Mouse (Mus musculus): Measurements from ENCODE around the gene Skap2. TPM values are rescaled to one million over a fixed set of nuclear protein-coding genes. Genes with fewer than 3 reads are reported as not detected.

Gene Skap2
- polyA plus RNA-seq, 1 experiment from 2014 or later, result 5.8 TPM

DNA sequence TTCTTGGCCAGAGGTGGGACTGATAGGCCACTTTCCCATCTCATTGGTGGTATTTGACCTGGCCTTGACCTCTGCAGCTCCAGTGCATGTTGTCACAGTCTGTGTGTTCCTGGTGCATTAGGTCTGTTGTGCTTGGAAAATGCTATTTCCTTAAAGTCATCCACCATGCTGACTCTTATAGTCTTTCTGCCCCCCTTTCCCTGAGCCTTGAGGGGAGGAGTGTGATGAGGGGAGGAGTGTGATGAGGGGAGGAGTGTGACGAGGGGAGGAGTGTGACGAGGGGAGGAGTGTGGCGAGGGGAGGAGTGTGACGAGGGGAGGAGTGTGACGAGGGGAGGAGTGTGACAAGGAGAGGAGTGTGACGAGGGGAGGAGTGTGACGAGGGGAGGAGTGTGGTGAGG is 15.8 kb upstream of the Skap2 start:
- no peak overlapping the region for H3K4me3 ChIP-seq (replicated peaks; ENCODE audit: low read depth, low read length)
- ATAC-seq (ENCODE audit: low FRiP score, low TSS enrichment), result no peak
- 96% methylated on average over 7 of the region's 7 CpGs for WGBS
- H3K4me2 ChIP-seq (ENCODE audit: low read length), result no peak overlapping the region
- no peak overlapping the region for H3K9ac ChIP-seq (replicated peaks; ENCODE audit: low read length)
- H3K27me3 ChIP-seq (ENCODE audit: control insufficient read depth, insufficient read depth, low read length), result no peaks in the 10 kb centered on the region
- H3K9me3 ChIP-seq (ENCODE audit: control insufficient read depth, low read length), result no peaks in the 10 kb centered on the region
- peaks cover 5% of the 10 kb centered on the region; the same call in 1 of the 2 replicates for H3K4me1 ChIP-seq (ENCODE audit: control insufficient read depth, insufficient read depth, low read length)
- H3K27ac ChIP-seq (replicated peaks; ENCODE audit: low read depth, low read length), result no peak overlapping the region
- no peak for DNase-seq
- no peaks in the 10 kb centered on the region for H3K36me3 ChIP-seq (ENCODE audit: control insufficient read depth, insufficient read depth, low read length)

DNA sequence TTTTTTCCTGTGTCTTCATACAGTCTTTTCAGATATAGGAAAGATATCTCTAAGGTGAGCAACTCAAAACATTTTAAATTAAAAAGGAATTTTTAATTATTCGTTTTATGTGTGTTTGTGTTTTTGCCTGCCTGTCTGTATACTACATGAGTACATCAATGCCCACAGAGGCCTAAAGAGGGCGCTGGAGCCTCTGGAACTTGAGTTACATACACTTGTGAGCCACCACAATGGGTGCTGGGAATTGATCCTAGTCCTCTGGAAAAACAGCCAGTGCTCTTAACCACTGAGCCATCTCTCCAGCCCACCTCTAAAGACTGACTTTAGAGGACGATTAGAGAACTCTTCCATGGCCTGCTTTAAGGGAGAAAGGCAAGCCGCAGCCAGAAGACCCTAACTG is 14.8 kb upstream of the Skap2 start:
- DNase-seq, result no peak
- Histone ChIP-seq H3K4me1 (ENCODE audit: control insufficient read depth, insufficient read depth, low read length) (peaks cover 5% of the 10 kb centered on the region; the same call in 1 of the 2 replicates), H3K27me3 (ENCODE audit: control insufficient read depth, insufficient read depth, low read length) (no peaks in the 10 kb centered on the region), H3K27ac (replicated peaks; ENCODE audit: low read depth, low read length) (no peak overlapping the region), H3K9ac (replicated peaks; ENCODE audit: low read length) (no peak overlapping the region), H3K4me3 (replicated peaks; ENCODE audit: low read depth, low read length) (no peak overlapping the region), H3K36me3 (ENCODE audit: control insufficient read depth, insufficient read depth, low read length) (no peaks in the 10 kb centered on the region), H3K9me3 (ENCODE audit: control insufficient read depth, low read length) (no peaks in the 10 kb centered on the region), H3K4me2 (ENCODE audit: low read length) (no peak overlapping the region)
- 88% methylated on average over 4 of the region's 4 CpGs for WGBS
- ATAC-seq (ENCODE audit: low FRiP score, low TSS enrichment), result no peak

DNA sequence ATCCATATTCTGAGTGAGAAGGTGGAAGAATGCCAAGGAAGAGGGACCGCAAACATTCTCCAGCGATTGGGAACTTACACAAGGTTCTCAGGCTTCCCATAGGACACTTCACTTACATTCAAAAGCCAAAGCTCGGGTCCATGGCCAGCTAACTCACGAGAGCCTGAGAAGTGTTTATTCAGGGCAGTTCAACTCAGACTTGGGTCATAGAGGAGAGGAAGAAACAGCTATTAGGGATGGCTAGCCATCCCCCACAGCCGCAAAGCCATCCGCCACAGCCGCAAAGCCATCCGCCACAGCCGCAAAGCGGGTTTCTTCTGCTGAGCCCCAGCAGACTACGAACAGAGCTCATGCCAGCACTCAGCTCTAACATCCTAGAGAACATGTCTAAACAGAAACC is 13.9 kb upstream of the Skap2 start:
- DNase-seq, result no peak
- Histone ChIP-seq H3K27me3 (ENCODE audit: control insufficient read depth, insufficient read depth, low read length) (no peaks in the 10 kb centered on the region), H3K4me2 (ENCODE audit: low read length) (no peak overlapping the region), H3K4me1 (ENCODE audit: control insufficient read depth, insufficient read depth, low read length) (peaks cover under 1% of the 10 kb centered on the region; the same call in 1 of the 2 replicates), H3K36me3 (ENCODE audit: control insufficient read depth, insufficient read depth, low read length) (no peaks in the 10 kb centered on the region), H3K9me3 (ENCODE audit: control insufficient read depth, low read length) (no peaks in the 10 kb centered on the region), H3K27ac (replicated peaks; ENCODE audit: low read depth, low read length) (no peak overlapping the region), H3K4me3 (replicated peaks; ENCODE audit: low read depth, low read length) (no peak overlapping the region), H3K9ac (replicated peaks; ENCODE audit: low read length) (no peak overlapping the region)
- WGBS, result 89% methylated on average over 11 of the region's 11 CpGs
- ATAC-seq (ENCODE audit: low FRiP score, low TSS enrichment), result no peak

DNA sequence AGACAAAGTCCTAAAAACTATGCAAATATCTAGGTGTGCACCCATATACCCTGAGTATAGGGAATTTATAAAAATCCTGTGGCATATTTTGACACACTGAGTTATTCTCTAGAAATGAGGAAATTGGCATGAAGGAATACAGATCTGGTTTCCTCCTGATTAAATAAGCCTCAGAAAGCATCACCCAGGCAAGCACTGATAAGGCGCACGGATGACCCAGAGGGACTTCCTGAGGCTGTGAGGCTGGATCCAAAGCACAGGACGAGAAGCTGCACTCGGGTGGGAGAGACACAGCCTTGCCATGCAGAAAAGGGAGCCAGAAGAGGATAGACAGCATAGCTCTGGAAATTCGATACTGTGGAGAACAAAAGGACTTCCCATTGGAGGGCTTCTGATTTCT is 12.4 kb upstream of the Skap2 start:
- no peaks in the 10 kb centered on the region for H3K27me3 ChIP-seq (ENCODE audit: control insufficient read depth, insufficient read depth, low read length)
- H3K4me3 ChIP-seq (replicated peaks; ENCODE audit: low read depth, low read length), result no peak overlapping the region
- WGBS, result 51% methylated on average over 5 of the region's 5 CpGs
- no peaks in the 10 kb centered on the region for H3K4me1 ChIP-seq (ENCODE audit: control insufficient read depth, insufficient read depth, low read length)
- H3K9ac ChIP-seq (replicated peaks; ENCODE audit: low read length), result no peak overlapping the region
- DNase-seq, result peak; percentile 15
- no peaks in the 10 kb centered on the region for H3K36me3 ChIP-seq (ENCODE audit: control insufficient read depth, insufficient read depth, low read length)
- H3K27ac ChIP-seq (replicated peaks; ENCODE audit: low read depth, low read length), result no peak overlapping the region
- no peak for ATAC-seq (ENCODE audit: low FRiP score, low TSS enrichment)
- no peaks in the 10 kb centered on the region for H3K9me3 ChIP-seq (ENCODE audit: control insufficient read depth, low read length)
- no peak overlapping the region for H3K4me2 ChIP-seq (ENCODE audit: low read length)

DNA sequence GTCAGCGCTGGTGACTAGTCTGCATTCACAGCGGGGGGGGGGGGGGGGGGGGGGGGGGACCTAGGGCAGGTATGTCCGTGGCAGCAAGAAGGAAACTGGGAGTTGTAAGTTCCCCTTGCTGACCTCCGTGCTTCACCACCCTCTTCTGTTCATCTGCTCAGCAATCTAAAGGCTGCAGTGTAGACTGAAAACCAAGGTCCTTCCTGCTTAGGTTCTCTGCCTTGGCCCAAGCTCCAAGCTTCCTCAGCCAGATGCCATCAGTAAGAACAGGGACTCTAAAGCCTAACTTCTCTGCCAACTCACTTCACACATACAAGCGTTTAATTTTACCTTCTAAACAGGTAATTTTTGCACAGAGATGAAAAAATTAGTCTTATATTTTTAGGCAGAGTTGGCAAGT is 10.0 kb upstream of the Skap2 start:
- 47% methylated on average over 4 of the region's 5 CpGs for WGBS
- no peak for ATAC-seq (ENCODE audit: low FRiP score, low TSS enrichment)
- H3K4me3 ChIP-seq (replicated peaks; ENCODE audit: low read depth, low read length), result no peak overlapping the region

DNA sequence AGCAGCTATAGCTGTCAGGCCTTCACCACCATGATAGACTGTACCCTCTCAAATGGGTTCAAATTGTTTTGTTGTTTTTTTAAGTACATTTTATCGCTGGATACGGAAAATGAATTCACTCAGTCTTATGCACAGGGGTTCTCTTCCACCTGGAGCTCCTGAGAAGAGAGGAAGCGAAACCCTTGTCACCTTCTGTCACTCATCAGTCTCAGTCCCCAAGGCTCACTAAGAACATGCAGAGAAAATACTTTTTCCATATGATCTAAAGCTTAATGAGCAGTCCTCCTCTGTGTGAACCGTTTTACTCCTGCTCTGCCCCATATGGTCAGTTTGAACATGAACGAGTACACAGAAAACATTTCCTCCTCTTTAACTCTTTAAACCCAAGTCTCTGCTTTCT is 7.9 kb upstream of the Skap2 start:
- Histone ChIP-seq H3K9ac (replicated peaks; ENCODE audit: low read length) (no peak overlapping the region), H3K36me3 (ENCODE audit: control insufficient read depth, insufficient read depth, low read length) (no peaks in the 10 kb centered on the region), H3K9me3 (ENCODE audit: control insufficient read depth, low read length) (no peaks in the 10 kb centered on the region), H3K4me3 (replicated peaks; ENCODE audit: low read depth, low read length) (no peak overlapping the region), H3K27ac (replicated peaks; ENCODE audit: low read depth, low read length) (no peak overlapping the region), H3K4me2 (ENCODE audit: low read length) (no peak overlapping the region), H3K27me3 (ENCODE audit: control insufficient read depth, insufficient read depth, low read length) (no peaks in the 10 kb centered on the region), H3K4me1 (ENCODE audit: control insufficient read depth, insufficient read depth, low read length) (no peaks in the 10 kb centered on the region)
- ATAC-seq (ENCODE audit: low FRiP score, low TSS enrichment) (no peak), DNase-seq (no peak)
- WGBS, result 92% methylated on average over 5 of the region's 5 CpGs

More for the DNA sequence above, 10.0 kb upstream of the Skap2 start:
- no peaks in the 10 kb centered on the region for H3K27me3 ChIP-seq (ENCODE audit: control insufficient read depth, insufficient read depth, low read length)
- H3K4me1 ChIP-seq (ENCODE audit: control insufficient read depth, insufficient read depth, low read length), result no peaks in the 10 kb centered on the region
- no peak overlapping the region for H3K4me2 ChIP-seq (ENCODE audit: low read length)
- no peaks in the 10 kb centered on the region for H3K9me3 ChIP-seq (ENCODE audit: control insufficient read depth, low read length)
- no peak for DNase-seq
- no peak overlapping the region for H3K27ac ChIP-seq (replicated peaks; ENCODE audit: low read depth, low read length)
- no peak overlapping the region for H3K9ac ChIP-seq (replicated peaks; ENCODE audit: low read length)
- H3K36me3 ChIP-seq (ENCODE audit: control insufficient read depth, insufficient read depth, low read length), result no peaks in the 10 kb centered on the region

DNA sequence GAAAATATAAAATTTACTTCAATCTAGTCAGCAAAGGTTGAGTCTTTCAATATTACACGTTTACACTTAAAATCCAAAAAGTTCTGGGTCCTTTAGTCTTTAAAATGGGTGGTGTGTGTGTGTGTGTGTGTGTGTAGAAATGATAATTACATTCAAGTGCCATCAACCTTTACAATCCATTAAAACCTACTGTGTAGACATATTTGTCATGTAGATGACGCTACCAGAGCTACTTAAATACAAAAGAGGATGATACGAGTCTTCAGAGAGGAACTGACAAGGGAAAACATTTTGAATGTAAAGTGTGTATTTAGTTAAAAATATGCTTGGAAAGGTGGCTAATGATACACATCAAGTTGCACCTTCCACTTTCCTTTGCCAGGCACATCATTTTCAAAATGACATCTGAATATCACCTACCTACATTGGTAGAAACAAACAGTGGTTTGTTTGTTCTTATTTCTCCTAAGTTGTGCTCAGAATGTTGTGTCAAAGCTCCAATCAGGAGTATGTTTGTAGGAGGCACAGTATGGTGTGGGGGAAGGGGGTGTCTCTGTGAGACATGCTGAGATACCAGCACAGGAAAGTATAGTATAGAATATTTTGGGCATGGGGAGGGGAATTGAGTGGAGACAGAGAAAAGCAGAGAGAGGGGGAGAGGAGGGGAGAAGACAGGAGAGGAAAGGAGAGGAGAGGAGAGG is 1.0 kb upstream of the Skap2 start:
- H3K9me3 ChIP-seq (ENCODE audit: control insufficient read depth, low read length), result no peaks in the 10 kb centered on the region
- peak overlapping the region; percentile 58 for H3K4me3 ChIP-seq (replicated peaks; ENCODE audit: low read depth, low read length)
- H3K4me1 ChIP-seq (ENCODE audit: control insufficient read depth, insufficient read depth, low read length), result no peaks in the 10 kb centered on the region; the same call in 1 of the 2 replicates
- H3K27ac ChIP-seq (replicated peaks; ENCODE audit: low read depth, low read length), result no peak overlapping the region
- H3K36me3 ChIP-seq (ENCODE audit: control insufficient read depth, insufficient read depth, low read length), result no peaks in the 10 kb centered on the region
- peak overlapping the region; percentile 43 for H3K9ac ChIP-seq (replicated peaks; ENCODE audit: low read length)
- H3K4me2 ChIP-seq (ENCODE audit: low read length), result peak overlapping the region; percentile 80
- ATAC-seq (ENCODE audit: low FRiP score, low TSS enrichment) (no peak), DNase-seq (no peak)
- 13% methylated on average over 3 of the region's 3 CpGs for WGBS
- peaks cover 44% of the 10 kb centered on the region for H3K27me3 ChIP-seq (ENCODE audit: control insufficient read depth, insufficient read depth, low read length)

DNA sequence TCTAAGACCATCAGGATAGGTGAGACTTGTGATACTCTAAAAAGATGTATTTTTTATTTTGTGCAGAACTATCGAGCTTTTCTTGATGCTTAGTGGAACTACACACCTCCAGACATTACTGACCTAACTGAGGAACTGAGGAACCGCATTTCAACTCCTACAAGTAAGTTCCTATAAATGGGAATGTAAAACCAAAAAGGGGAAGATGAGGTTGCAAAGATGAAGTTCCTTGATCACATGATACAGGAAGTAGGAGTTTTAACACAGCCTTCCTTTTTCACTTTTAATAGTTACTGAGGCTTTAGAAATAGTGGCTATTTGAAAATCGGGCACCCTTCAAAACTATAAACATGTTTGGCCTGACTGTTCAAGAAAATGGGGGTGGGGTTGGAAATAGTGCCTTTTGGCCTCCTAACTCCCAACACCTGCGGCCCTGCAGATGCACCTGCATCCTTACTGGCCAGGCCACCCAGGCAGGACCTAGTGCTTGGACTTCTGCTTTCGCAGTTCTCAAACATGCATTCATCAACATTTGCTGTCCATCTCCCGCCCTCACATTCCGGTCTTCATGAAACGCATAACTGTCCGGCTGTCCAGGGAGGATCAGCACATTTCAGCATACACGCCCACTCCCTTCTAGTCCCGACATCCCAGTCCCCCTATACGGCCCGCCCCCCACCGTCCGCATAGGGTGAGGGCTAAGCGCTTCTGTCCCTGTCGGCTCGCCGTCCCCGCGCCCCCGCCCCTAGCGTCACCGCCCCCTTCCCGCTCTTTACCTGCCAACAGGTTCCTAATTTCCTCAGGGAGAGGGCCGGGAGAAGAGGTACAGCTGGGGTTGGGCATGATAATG is 565 bp downstream of the Skap2 start:
- H3K4me1 ChIP-seq (ENCODE audit: control insufficient read depth, insufficient read depth, low read length), result no peaks in the 10 kb centered on the region; the same call in 1 of the 2 replicates

More for the DNA sequence above, 565 bp downstream of the Skap2 start:
- ATAC-seq (ENCODE audit: low FRiP score, low TSS enrichment), result no peak; the same call in 1 of the 2 replicates
- no peak for DNase-seq
- peaks cover 60% of the 10 kb centered on the region for H3K27me3 ChIP-seq (ENCODE audit: control insufficient read depth, insufficient read depth, low read length)
- H3K27ac ChIP-seq (replicated peaks; ENCODE audit: low read depth, low read length), result no peak overlapping the region
- peak overlapping the region; percentile 43 for H3K9ac ChIP-seq (replicated peaks; ENCODE audit: low read length)
- H3K4me3 ChIP-seq (replicated peaks; ENCODE audit: low read depth, low read length), result peak overlapping the region; percentile 58
- no peaks in the 10 kb centered on the region for H3K36me3 ChIP-seq (ENCODE audit: control insufficient read depth, insufficient read depth, low read length)
- no peaks in the 10 kb centered on the region for H3K9me3 ChIP-seq (ENCODE audit: control insufficient read depth, low read length)
- H3K4me2 ChIP-seq (ENCODE audit: low read length), result peak overlapping the region; percentile 80
- WGBS, result 10% methylated on average over 26 of the region's 26 CpGs
